Mouse (Mus musculus) urinary bladder, adult 2 months (tissue): ENCODE measurements around the gene Slc30a10. TPM values are rescaled to one million over a fixed set of nuclear protein-coding genes. Genes with fewer than 3 reads are reported as not detected.

ENCODE experiments used
- DNase-seq: peaks from one replicate; pipeline ENCODE4 v3.0.0; 2022; ENCODE audit warnings: low spot score
- polyA plus RNA-seq: library from polyadenylated mRNA; depleted of rRNA; stranded (reverse); fragments of >200 nt; gene quantifications from 2 replicates; pipeline ENCODE4 v1.2.3, GENCODE M21; 2012; rRNA removed

Gene Slc30a10
- polyA plus RNA-seq, 1 experiment = not detected

DNA sequence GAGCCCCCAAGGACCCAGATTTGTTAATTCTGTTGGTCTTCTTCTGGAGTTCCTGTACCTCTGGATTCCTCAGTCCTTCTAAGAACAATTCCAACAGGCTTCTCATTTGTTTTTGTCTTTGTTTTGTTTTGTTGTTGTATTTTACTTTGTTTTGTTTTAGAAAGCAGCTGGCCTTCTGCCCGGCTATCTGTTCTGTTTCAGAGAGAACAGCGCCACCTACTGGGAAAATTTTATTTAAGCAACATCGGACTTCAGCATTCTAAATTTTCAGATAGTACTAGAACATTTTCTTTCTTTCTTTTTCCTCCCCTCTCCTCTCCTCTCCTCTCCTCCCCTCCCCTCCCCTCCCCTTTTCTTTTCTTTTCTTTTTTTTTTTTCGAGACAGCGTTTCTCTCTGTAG, 62.9 kb downstream of the Slc30a10 start:
- no peak for DNase-seq

Other genes with a start within 250 kb of the Slc30a10 start
- 34.0 and 34.3 TPM in 2 replicates for gene Iars2, start 125.5 kb upstream of the Slc30a10 start, polyA plus RNA-seq
- gene Bpnt1, start 122.7 kb upstream of the Slc30a10 start, polyA plus RNA-seq = 50.8 and 51.1 TPM in 2 replicates
- gene Eprs, start 91.8 kb upstream of the Slc30a10 start, polyA plus RNA-seq = 21.5 and 30.7 TPM in 2 replicates